Mouse (Mus musculus) embryonic facial prominence, embryonic 12.5 days (tissue): Measurements from ENCODE around the gene Caln1. TPM values are rescaled to one million over a fixed set of nuclear protein-coding genes. Genes with fewer than 3 reads are reported as not detected.

Experiments used
- ATAC-seq: fragments of 200-750 bp; cut with Nextera tagmentation; 2 replicates; pipeline ENCODE4 v1.8.0; 2017; ENCODE audit not compliant: insufficient number of reproducible peaks, insufficient read depth, low FRiP score, low TSS enrichment
- H3K27ac ChIP-seq: fragments of 300-500 bp; sonication (generic); 2 replicates; pipeline ENCODE4 v1.5.1; 2016; ENCODE audit warnings: mild to moderate bottlenecking
- H3K27me3 ChIP-seq: fragments of 300-500 bp; sonication (generic); 2 replicates; pipeline ENCODE4 v1.6.1; 2016; ENCODE audit warnings: mild to moderate bottlenecking, moderate library complexity
- H3K36me3 ChIP-seq: fragments of 300-500 bp; sonication (generic); 2 replicates; pipeline ENCODE4 v1.6.1; 2016; ENCODE audit warnings: mild to moderate bottlenecking
- H3K4me1 ChIP-seq: fragments of 300-500 bp; sonication (generic); 2 replicates; pipeline ENCODE4 v1.6.1; 2016
- H3K4me2 ChIP-seq: fragments of 300-500 bp; sonication (generic); replicated peaks from 2 replicates; pipeline ENCODE4 v1.6.1; 2016; ENCODE audit warnings: mild to moderate bottlenecking, moderate library complexity
- H3K4me3 ChIP-seq: fragments of 300-500 bp; sonication (generic); 2 replicates; pipeline ENCODE4 v1.5.1; 2016; ENCODE audit warnings: mild to moderate bottlenecking
- H3K9ac ChIP-seq: fragments of 300-500 bp; sonication (generic); 2 replicates; pipeline ENCODE4 v1.6.1; 2016; ENCODE audit warnings: mild to moderate bottlenecking, moderate library complexity
- H3K9me3 ChIP-seq: fragments of 300-500 bp; sonication (generic); 2 replicates; pipeline ENCODE4 v1.6.1; 2016; ENCODE audit warnings: mild to moderate bottlenecking, moderate library complexity
- WGBS: fragments of 180-500 bp; shearing (Covaris S2); methylation state at CpG from one replicate; pipeline ENCODE4 v1.1.7; 2016; 5-methylcytosine and 5-hydroxymethylcytosine counted together
- polyA plus RNA-seq: library from polyadenylated mRNA; unstranded; fragments of >200 nt; fragmentation: Nextera tagmentation; extraction: Ambion mirVana; gene quantifications from 2 replicates; pipeline ENCODE4 v1.2.1, GENCODE M21; 2016

Caln1 gene
- polyA plus RNA-seq, 1 experiment from 2014 or later = 3.1 TPM

GRCm38 (mm10) chr5:130340656-130341055, 28.6 kb upstream of the Caln1 start:
- H3K4me1 ChIP-seq = no peaks in the 10 kb centered on the region
- WGBS = 91% methylated on average over 15 of the region's 15 CpGs
- H3K36me3 ChIP-seq = peaks cover 42% of the 10 kb centered on the region
- H3K9ac ChIP-seq = no peak overlapping the region
- H3K27me3 ChIP-seq = no peaks in the 10 kb centered on the region
- ATAC-seq = no peak
- H3K9me3 ChIP-seq = no peaks in the 10 kb centered on the region; the same call in 1 of the 2 replicates
- no peak overlapping the region for H3K4me3 ChIP-seq
- no peak overlapping the region for H3K27ac ChIP-seq
- H3K4me2 ChIP-seq = no peak overlapping the region

DNA sequence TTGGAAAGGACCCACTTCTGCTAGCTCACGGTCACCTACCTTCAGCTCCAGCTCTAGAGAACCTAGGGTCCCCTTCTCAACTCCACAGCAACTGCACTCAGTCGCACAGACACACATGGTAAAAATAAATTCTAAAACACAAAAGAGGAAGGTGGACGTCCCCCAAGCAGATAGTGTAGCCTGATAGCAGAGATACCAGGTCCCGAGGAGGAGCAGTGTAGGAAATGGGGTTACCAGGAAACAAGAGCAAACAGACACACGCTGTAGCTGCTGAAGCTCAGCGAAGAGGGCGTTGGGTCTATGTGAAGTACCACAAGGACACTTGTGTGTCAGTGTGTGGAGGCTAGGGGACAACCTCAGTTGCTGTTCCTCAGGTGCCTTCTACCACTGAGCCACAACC, 24.3 kb upstream of the Caln1 start:
- no peak overlapping the region for H3K4me3 ChIP-seq
- 90% methylated on average over 7 of the region's 7 CpGs for WGBS
- no peak overlapping the region for H3K27ac ChIP-seq
- H3K4me2 ChIP-seq = no peak overlapping the region
- H3K27me3 ChIP-seq = no peaks in the 10 kb centered on the region
- H3K9ac ChIP-seq = no peak overlapping the region
- no peaks in the 10 kb centered on the region; the same call in 1 of the 2 replicates for H3K9me3 ChIP-seq
- no peak for ATAC-seq
- H3K4me1 ChIP-seq = no peaks in the 10 kb centered on the region
- peaks cover 31% of the 10 kb centered on the region for H3K36me3 ChIP-seq

GRCm38 (mm10) chr5:130345871-130346270, 23.4 kb upstream of the Caln1 start:
- Histone ChIP-seq H3K4me3 (no peak overlapping the region), H3K27me3 (no peaks in the 10 kb centered on the region), H3K36me3 (peaks cover 23% of the 10 kb centered on the region), H3K4me1 (no peaks in the 10 kb centered on the region), H3K9me3 (no peaks in the 10 kb centered on the region; the same call in 1 of the 2 replicates), H3K27ac (no peak overlapping the region), H3K4me2 (no peak overlapping the region), H3K9ac (no peak overlapping the region)
- 92% methylated on average over 2 of the region's 2 CpGs for WGBS
- ATAC-seq = no peak

DNA sequence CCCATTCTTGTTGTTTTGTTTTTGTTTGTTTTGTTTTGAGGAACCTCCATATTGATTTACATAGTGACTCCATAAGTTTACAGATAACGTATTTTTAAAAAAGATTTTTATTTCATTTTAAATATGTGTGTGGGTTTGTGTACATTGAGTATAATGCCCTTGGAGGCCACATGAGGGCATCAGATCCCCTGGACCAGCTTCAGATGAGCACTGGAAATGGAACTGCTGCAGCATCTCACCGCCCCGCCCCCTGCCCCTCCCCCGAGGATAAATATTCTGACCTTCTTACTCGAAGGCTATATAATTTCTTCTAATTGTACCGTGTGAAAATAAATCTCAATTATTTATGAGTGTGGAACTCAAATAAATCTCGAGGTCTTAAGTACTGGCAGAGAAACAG, 14.0 kb upstream of the Caln1 start:
- WGBS = 59% methylated on average over 7 of the region's 7 CpGs
- no peaks in the 10 kb centered on the region for H3K27me3 ChIP-seq
- H3K4me1 ChIP-seq = no peaks in the 10 kb centered on the region
- no peak overlapping the region for H3K27ac ChIP-seq
- no peaks in the 10 kb centered on the region for H3K9me3 ChIP-seq
- no peaks in the 10 kb centered on the region for H3K36me3 ChIP-seq
- H3K9ac ChIP-seq = no peak overlapping the region
- ATAC-seq = no peak
- H3K4me2 ChIP-seq = no peak overlapping the region
- no peak overlapping the region for H3K4me3 ChIP-seq

DNA sequence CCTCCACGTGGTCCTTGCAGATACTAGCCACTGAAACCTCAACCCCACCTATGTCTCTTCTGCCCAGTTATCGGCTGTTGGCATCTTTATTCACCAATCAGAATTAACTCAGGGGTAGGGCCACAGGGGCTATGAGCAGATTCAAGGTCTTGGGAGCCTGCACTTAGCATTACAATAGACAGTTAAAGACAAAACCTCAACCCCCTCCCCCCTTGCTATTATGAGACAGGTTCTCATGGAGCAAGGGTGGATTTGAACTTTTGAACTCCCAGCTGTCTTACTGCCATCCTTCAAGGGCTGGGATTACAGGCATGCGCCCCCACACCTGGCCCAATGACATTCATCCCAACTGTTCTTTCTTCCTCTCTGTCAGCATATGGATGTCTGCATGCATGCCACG, 6.1 kb upstream of the Caln1 start:
- H3K9ac ChIP-seq = no peak overlapping the region
- H3K9me3 ChIP-seq = no peaks in the 10 kb centered on the region
- H3K4me2 ChIP-seq = no peak overlapping the region
- no peaks in the 10 kb centered on the region for H3K27me3 ChIP-seq
- H3K27ac ChIP-seq = no peak overlapping the region
- ATAC-seq = no peak
- no peaks in the 10 kb centered on the region for H3K4me1 ChIP-seq
- 66% methylated on average over 4 of the region's 4 CpGs for whole genome bisulfite sequencing
- H3K36me3 ChIP-seq = no peaks in the 10 kb centered on the region
- H3K4me3 ChIP-seq = no peak overlapping the region

- H3K9ac ChIP-seq = no peak overlapping the region
- no peak for ATAC-seq
- no peak overlapping the region for H3K4me2 ChIP-seq
- H3K4me1 ChIP-seq = no peaks in the 10 kb centered on the region
- 38% methylated on average over 3 of the region's 3 CpGs for WGBS
- H3K9me3 ChIP-seq = no peaks in the 10 kb centered on the region
- H3K4me3 ChIP-seq = no peak overlapping the region
- H3K27me3 ChIP-seq = no peaks in the 10 kb centered on the region
- no peak overlapping the region for H3K27ac ChIP-seq
- H3K36me3 ChIP-seq = no peaks in the 10 kb centered on the region
These were observed 5.5 kb upstream of the Caln1 start for GRCm38 (mm10) chr5:130363773-130364172.

DNA sequence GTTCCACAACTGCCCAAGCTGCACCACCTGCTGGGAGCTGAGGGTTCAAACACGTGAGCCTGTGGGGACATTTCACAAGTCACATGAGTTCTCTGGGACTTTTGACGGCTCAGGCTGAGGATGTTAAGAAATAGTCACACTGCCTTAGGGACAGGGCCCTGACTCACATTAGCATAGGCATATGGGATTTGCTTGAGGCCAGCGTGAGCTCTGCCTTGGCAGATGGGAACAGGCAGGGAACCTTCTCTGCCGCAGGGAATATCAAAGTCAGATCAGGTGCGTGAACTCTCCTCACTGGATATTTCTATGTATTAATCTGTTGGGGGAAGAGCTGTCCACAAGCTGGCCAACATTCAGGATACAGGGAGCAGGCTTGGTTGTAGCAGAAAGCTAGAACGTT, 1.0 kb upstream of the Caln1 start:
- H3K27ac ChIP-seq = no peak overlapping the region
- no peaks in the 10 kb centered on the region for H3K36me3 ChIP-seq
- H3K4me1 ChIP-seq = no peaks in the 10 kb centered on the region
- no peaks in the 10 kb centered on the region for H3K9me3 ChIP-seq
- H3K4me3 ChIP-seq = no peak overlapping the region
- no peaks in the 10 kb centered on the region for H3K27me3 ChIP-seq
- no peak overlapping the region for H3K9ac ChIP-seq
- ATAC-seq = no peak
- 81% methylated on average over 6 of the region's 6 CpGs for WGBS
- H3K4me2 ChIP-seq = no peak overlapping the region

DNA sequence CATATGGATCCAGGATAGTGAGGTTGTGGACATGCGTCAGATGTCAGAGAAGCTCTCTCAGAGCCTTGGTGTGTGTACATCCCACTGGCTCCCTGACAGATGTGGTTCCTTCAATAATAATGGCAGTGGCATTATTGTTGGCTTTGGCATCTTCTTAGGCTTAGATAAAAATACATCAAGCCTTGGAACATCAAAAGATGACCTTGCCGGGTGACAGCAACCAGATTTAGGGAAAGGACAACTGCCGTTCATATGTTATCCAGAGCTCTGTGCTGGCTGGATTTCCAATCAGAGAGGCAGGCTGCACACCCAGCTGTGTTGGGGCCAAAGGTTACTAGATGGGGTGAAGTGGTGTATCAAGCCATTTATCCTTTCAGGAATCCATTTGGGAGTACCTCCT, 6.2 kb downstream of the Caln1 start:
- Histone ChIP-seq H3K36me3 (no peaks in the 10 kb centered on the region), H3K27ac (no peak overlapping the region), H3K9ac (no peak overlapping the region), H3K4me1 (no peaks in the 10 kb centered on the region), H3K9me3 (no peaks in the 10 kb centered on the region), H3K27me3 (no peaks in the 10 kb centered on the region), H3K4me3 (no peak overlapping the region), H3K4me2 (no peak overlapping the region)
- 91% methylated on average over 3 of the region's 3 CpGs for WGBS
- ATAC-seq = no peak

DNA sequence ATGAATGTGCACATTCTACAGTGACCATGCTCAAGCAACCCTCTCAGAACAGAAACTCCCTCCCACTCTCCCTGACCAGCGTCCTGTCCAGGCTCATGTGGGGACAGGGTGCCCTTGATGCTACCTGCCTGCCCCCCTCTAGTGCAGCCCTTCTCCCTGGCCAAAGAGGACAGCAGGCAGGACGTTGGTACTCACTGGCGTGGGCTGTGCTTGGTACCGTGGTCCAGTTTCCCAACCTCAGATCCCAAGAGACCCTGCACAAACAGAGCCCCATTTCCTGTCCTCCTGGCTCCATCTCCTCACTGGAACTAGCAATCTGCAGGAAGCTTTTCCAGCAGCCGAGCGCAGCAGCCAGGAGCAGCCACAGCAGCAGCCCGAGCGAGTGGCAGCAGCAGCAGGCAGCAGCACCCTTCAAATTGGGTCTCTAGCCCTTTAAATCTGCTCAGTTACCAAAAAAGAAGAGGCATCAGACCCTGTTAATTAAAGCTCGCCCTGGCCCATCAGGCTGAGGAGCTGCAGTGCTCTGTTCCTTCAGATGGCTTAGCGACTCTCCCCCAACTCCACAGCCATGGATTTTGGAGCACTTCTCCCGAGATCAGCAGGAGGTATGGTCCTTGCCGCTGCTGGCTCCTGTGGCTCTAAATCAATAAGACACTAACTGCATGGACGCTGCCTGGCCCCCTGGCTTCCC, 15.1 kb downstream of the Caln1 start, which contains the start of gene A330070K13Rik:
TSS of gene A330070K13Rik (minus strand) at position 410 of the 691 bp plus-strand sequence.
- H3K9ac ChIP-seq = 0 out of 2 replicates have a peak within 1 kb of the TSS, but pooled peaks have one; percentile 12
- no peak for ATAC-seq
- H3K4me3 ChIP-seq = peak within 1 kb of the TSS; percentile 9; the same call in 1 of the 2 replicates
- H3K4me2 ChIP-seq = peak within 1 kb of the TSS; percentile 41
- no peaks in the 10 kb centered on the region for H3K27me3 ChIP-seq
- H3K36me3 ChIP-seq = no peaks in the 10 kb centered on the region
- no peak within 1 kb of the TSS for H3K27ac ChIP-seq
- H3K9me3 ChIP-seq = no peaks in the 10 kb centered on the region
- H3K4me1 ChIP-seq = peaks cover 13% of the 10 kb centered on the region; the same call in 1 of the 2 replicates
- 12% methylated on average over 13 of the region's 13 CpGs for WGBS

- ATAC-seq = no peak
- Histone ChIP-seq H3K9me3 (no peaks in the 10 kb centered on the region), H3K4me3 (no peak overlapping the region), H3K9ac (no peak overlapping the region), H3K4me1 (peaks cover 13% of the 10 kb centered on the region; the same call in 1 of the 2 replicates), H3K36me3 (no peaks in the 10 kb centered on the region), H3K27me3 (no peaks in the 10 kb centered on the region), H3K4me2 (no peak overlapping the region), H3K27ac (no peak overlapping the region)
- 32% methylated on average over 7 of the region's 7 CpGs for WGBS
These were observed 17.2 kb downstream of the Caln1 start for GRCm38 (mm10) chr5:130386418-130386817.

- no peaks in the 10 kb centered on the region for H3K27me3 ChIP-seq
These were observed 24.5 kb downstream of the Caln1 start for GRCm38 (mm10) chr5:130393618-130394355.

GRCm38 (mm10) chr5:130394386-130394785, 25.1 kb downstream of the Caln1 start:
- no peaks in the 10 kb centered on the region for H3K4me1 ChIP-seq
- no peaks in the 10 kb centered on the region for H3K9me3 ChIP-seq
- no peak overlapping the region for H3K4me3 ChIP-seq
- no peaks in the 10 kb centered on the region for H3K36me3 ChIP-seq
- 75% methylated on average over 8 of the region's 8 CpGs for WGBS
- no peak overlapping the region for H3K4me2 ChIP-seq
- H3K27ac ChIP-seq = no peak overlapping the region
- no peaks in the 10 kb centered on the region for H3K27me3 ChIP-seq
- no peak overlapping the region for H3K9ac ChIP-seq
- no peak for ATAC-seq

More at GRCm38 (mm10) chr5:130393618-130394355, 24.5 kb downstream of the Caln1 start:
- H3K9me3 ChIP-seq = no peaks in the 10 kb centered on the region
- 49% methylated on average over 8 of the region's 8 CpGs for WGBS
- no peak overlapping the region for H3K4me3 ChIP-seq
- ATAC-seq = no peak
- no peaks in the 10 kb centered on the region for H3K4me1 ChIP-seq
- H3K4me2 ChIP-seq = no peak overlapping the region
- H3K9ac ChIP-seq = no peak overlapping the region
- no peaks in the 10 kb centered on the region for H3K36me3 ChIP-seq
- no peak overlapping the region for H3K27ac ChIP-seq
